Mouse (Mus musculus) common myeloid progenitor, adult 5-6 weeks (primary cell): ENCODE results near the gene U2af2. TPM values are rescaled to one million over a fixed set of nuclear protein-coding genes. Genes with fewer than 3 reads are reported as not detected.
"Not testable (repeated sequence)": the region's sequence is repeated elsewhere in the genome, so short reads cannot be mapped to it uniquely, and the experiment has no call there.

Source experiments
- ATAC-seq: replicated peaks from 2 replicates; pipeline ENCODE4 v1.8.0; 2016; ENCODE audit warnings: low read depth, mild to moderate bottlenecking, moderate TSS enrichment, inconsistent platforms; ENCODE audit not compliant: poor library complexity, severe bottlenecking
- total RNA-seq: library from RNA; stranded (forward); fragments of 200-1000, 187-1606 nt; gene quantifications from 2 replicates; pipeline ENCODE4 v1.2.3, GENCODE M21; 2017

U2af2 gene
- total RNA-seq, 1 experiment from 2014 or later = 260 TPM

DNA sequence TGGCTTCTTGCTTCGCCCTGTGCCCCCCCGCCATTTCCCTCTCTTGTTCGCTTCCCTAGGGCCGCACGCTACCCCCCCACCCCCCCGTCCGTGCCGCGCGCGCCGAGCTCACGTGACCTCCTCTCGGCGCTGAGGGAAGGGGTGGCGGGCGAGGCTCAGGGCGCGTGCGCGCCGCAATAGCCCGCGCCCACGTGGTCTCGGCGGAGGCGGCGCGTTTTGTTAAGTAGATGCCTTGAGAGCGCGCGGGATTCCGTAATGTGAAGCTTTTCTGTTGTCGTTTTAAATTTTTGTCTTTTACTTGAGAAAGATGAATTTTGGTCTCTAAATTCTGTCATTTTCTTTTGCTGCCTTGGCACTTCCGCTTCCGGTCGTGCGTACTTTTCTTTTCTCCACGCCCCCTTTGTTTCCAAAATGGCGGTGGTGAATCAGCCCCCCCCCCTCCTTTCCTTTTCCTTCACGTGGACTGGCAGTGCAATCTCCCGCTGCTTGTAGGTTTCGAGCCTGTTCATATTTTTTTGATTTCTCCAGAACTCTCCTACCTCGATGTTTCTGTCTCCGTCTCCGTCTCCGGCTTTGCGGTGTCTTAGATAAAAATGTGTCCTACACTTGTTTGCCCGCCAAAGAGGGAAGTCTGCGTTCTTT, 538 bp downstream of the U2af2 start:
- ATAC-seq = no peak

GRCm38 (mm10) chr7:5064886-5065285, 2.9 kb downstream of the U2af2 start:
- ATAC-seq = no peak

DNA sequence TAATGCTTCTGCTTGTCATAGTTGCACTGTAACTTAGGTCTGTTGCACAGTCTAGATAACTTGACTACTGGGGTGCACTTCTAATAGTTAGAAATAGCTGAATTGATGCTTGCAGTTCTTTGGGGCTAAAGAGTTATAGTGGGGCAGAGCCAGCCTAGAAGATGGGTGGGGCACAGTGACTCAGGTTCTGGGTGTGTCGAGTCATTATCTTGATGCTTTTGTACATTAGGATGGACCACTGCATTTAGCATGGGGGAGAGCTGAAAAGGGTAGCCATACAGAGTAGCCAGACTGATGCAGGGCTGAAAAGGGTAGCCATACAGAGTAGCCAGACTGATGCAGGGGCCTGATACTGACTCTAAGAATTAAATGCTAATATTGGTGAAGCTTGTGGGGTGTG, 11.6 kb downstream of the U2af2 start:
- 0 out of 2 replicates have a peak, but pooled peaks have one; percentile 30 for ATAC-seq

GRCm38 (mm10) chr7:5074984-5075383, 13.0 kb downstream of the U2af2 start:
- no peak for ATAC-seq

DNA sequence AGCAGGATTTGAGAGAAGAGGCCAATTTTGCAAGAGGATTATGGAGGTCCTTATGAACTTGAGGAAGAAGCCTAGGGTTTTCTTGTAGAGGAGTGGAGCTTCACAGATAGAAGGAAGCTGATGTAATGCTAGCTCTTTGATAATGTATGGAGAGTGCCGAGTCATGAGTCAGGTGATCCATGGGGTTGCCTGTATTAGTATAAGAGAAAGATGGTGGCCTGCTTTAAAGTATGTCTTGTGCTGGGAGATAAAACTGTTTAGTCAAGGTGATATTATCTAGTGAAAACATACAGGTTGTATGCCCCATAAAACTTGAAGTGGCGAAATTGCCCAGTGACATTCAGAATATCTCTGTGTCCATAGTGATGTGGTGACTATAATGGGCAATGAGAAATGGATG, 15.0 kb downstream of the U2af2 start:
- ATAC-seq = no peak

GRCm38 (mm10) chr7:5079365-5080009, 17.5 kb downstream of the U2af2 start:
- ATAC-seq = not testable (repeated sequence)

- peak; percentile 94 for ATAC-seq
These were observed 18.2 kb downstream of the U2af2 start, which contains the start of gene Epn1 for GRCm38 (mm10) chr7:5080010-5080751. TSS of gene Epn1 (plus strand) at chr7:5080235.

DNA sequence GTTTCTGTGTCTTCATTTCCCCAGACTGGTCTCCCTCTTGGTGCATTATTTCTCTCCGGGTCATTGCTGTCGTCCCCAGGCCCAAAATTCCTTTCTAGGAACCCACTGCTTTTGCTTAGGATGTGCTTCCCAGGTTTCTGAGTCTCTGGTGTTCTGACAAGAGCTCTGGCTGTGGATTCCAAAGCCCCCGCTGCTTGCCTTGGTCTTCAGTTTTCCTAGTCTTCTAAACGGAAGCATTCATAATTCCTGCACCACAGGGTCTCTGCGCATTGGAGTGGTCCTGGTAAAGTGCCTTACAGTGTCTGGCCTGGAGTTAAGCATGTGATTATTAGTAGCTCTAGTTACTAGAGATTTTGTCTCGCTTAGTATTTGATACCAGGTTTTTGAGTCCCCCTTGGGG, 18.9 kb downstream of the U2af2 start:
- no peak for ATAC-seq

DNA sequence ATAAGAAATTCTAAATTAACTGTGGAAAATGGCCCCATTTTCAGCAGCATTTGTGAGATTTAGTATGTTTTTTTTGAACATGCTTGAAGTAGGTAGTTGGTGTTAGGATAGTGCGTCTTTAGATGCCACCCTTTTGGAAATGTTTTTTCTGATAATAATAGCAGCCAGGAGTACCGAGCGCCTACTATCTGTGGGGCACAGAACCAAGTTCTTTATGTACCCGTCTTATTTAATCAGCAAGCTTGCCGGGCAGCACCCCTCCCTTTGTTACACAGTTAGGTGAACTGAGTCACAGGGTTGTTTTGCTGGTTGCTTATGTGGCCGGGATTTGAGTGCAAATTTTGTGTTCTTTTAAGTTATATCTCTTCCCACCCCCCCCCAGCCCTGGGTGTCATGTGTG, 19.3 kb downstream of the U2af2 start:
- ATAC-seq = no peak

GRCm38 (mm10) chr7:5081939-5082338, 20.0 kb downstream of the U2af2 start:
- no peak for ATAC-seq

DNA sequence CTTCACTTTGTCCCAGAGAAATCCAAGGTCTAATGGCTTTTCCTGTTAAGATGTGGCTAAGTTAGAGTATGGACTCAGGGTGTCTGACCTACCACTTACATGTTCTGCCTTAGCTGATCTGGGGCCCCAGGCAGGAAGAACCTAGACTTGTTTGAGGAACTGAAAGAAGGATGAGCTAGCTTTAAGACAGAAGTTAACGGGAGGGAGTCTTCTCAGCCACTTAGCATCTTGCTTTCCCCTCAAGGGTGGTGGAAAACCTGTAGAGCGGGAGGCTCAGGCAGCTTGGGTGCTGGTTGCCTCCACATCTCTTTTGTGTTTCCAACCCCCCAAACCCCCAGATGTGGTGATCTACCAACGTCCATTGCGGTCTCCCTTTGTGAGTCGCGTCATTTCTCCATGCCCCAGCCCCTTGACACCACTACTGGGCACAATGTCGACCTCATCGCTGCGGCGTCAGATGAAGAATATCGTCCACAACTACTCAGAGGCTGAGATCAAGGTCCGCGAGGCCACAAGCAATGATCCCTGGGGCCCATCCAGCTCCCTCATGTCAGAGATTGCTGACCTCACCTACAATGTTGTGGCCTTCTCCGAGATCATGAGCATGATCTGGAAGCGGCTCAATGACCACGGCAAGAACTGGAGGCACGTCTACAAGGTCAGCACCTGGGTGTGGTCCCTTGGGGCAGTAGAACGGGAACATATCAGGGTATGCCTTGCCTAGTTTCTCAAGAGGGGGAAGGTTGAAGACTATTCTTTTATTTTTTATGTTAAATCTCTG, 21.6 kb downstream of the U2af2 start:
- peak; percentile 27 for ATAC-seq

GRCm38 (mm10) chr7:5085512-5085911, 23.6 kb downstream of the U2af2 start:
- peak; percentile 47 for ATAC-seq

DNA sequence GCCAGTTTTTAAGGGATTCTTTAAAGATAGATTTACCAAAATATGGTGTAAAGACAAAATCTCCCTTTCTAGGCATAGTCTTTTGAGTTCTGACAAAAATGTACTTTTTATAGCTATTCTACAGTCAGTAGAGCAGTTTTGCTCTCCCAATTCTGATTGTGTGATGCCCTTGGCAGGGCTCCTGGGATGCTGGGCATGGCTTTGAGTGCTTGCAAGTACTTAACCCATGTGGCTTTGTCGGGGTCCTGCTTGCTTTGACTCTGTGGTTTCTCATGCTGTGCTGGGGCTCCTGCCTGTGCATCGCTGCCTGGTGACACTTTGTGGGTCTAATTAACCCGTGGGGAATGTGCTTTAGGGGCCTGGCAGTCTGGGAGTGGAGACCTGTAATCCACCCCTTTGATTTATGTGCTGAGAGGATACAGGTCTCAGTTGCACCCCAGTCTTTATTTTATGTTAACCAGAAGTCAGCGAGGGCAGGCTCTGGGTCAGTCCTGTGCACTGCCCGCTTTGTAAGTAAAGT, 25.0 kb downstream of the U2af2 start:
- no peak for ATAC-seq

DNA sequence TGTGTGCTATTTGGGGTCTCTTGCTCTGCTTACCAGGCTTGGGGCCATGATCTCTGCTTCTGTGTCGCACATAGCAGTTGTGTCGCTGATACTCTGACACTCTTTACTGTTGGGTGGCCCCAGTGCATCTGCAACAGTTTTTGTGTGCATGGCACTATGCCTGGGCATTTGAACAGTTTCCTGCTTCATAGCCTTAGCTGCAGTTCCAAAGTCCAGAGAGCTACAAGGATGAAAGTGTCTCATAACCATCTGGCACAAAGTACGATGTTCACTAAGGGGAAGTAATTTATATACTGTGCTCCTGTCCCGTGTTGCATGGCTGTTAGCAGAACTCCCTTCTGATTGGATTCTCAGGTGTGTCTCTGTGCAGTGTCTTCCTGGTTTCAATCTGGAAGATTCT, 25.9 kb downstream of the U2af2 start:
- no peak for ATAC-seq

GRCm38 (mm10) chr7:5089853-5090252, 27.9 kb downstream of the U2af2 start:
- ATAC-seq = no peak

DNA sequence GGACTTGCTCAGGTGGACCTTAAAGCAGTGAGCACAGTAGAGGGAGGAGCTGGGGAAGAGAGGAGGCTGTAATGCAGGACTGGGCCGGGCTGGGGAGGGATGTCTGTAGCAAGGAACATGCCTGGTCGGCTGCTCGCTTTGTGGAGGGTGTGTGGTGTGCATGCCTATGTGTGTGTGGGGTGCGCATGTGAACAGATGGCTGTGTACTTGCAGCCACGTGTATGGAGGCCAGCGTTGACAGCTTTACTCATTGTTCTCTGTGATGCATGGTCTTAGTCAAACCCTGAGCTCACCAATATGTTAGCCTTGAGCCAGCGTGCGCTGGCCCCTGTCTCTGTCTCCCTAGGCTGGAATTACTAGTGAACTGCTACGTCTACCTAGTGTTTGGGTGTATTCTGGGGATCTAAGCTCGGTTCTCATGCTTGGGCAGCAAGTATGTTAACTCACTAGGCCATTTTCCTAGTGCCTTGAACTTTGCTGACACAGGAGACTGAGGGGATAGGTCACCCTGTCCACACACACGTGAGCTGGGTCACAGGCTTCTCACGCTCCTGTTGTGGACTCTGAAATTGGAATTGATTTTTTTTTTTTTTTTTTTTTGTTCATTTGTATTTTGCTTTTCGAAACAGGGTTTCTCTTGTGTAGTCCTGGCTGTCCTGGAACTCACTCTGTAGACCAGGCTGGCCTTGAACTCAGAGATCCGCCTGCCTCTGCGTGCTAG, 29.2 kb downstream of the U2af2 start:
- no peak for ATAC-seq

DNA sequence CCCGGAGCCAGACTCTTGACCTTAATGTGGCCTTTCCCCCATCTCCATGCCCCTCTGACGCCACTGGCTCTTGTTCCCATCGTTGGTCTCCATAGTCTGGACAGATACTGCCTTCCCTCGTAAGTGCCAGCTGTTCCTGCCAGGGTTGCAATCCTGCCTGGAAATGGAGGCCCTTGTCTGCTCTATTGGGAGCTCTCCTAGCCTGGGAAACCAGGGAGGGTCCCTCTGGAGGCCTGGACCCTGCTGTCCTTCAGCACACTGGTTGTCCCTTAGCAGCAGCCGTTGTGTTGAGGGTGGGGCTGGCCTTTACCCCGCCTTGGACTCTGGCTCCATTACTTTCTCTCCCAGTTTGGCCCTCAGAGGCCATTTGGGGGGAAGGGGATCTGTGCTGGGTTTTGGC, 30.4 kb downstream of the U2af2 start:
- no peak for ATAC-seq

- ATAC-seq = no peak
These were observed 31.0 kb downstream of the U2af2 start for GRCm38 (mm10) chr7:5092831-5093510.

DNA sequence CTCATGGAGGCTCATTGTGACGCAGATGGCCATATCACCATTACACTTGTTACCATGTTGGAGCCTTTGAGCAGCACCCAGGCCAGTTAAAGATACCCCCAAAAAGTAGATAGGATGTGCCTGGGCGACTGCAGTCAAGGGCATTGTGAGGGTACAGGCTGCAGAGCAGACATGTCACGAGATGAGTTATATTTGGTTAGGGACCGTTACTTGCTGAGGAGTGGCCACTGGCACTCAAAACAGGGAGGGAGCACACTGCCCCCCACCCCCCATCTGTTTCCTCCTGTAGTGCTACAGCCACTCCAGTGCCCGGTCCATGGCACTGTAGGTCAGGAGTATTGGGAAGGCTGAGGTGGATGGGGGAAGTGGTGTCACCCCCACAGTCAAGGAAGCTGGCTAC, 36.8 kb downstream of the U2af2 start:
- no peak for ATAC-seq
